Mouse (Mus musculus) brown adipose tissue, adult 24 weeks (tissue): ENCODE data around the gene Snx32. TPM values are rescaled to one million over a fixed set of nuclear protein-coding genes. Genes with fewer than 3 reads are reported as not detected.

ENCODE experiments used
- H3K27ac ChIP-seq: fragments of 200-500 bp; replicated peaks from 2 replicates; pipeline ENCODE4 v1.5.1; 2012; ENCODE audit warnings: low read depth, mild to moderate bottlenecking, low read length
- H3K4me1 ChIP-seq: fragments of 200-500 bp; 2 replicates; pipeline ENCODE4 v1.6.1; 2012; ENCODE audit warnings: low read length, mixed read lengths; ENCODE audit not compliant: control insufficient read depth, insufficient read depth, insufficient read length
- H3K4me3 ChIP-seq: fragments of 200-500 bp; 2 replicates; pipeline ENCODE4 v1.5.1; 2012; ENCODE audit warnings: low read depth, mild to moderate bottlenecking, low read length, moderate library complexity; ENCODE audit not compliant: insufficient read depth
- polyA plus RNA-seq: library from polyadenylated mRNA; stranded (reverse); fragments of >200 nt; gene quantifications from 2 replicates; pipeline ENCODE4 v1.2.4, GENCODE M21; 2012; ENCODE audit not compliant: missing spikeins, insufficient read depth, insufficient read length

Gene Snx32
- polyA plus RNA-seq, 1 experiment: 7.0 TPM

- Histone ChIP-seq H3K4me3 (no peak overlapping the region), H3K27ac (no peak overlapping the region), H3K4me1 (peaks cover 9% of the 10 kb centered on the region; the same call in 1 of the 2 replicates)
Measured at GRCm38 (mm10) chr19:5444371-5444908, 65.9 kb downstream of the Snx32 start.

Other genes starting within 250 kb of the Snx32 start
- gene Pacs1, start 237.4 kb downstream of the Snx32 start, polyA plus RNA-seq: 4.4 and 6.8 TPM in 2 replicates
- 58.7 and 72.0 TPM in 2 replicates for gene Sf3b2, start 215.1 kb downstream of the Snx32 start, polyA plus RNA-seq
- gene Gal3st3, start 212.2 kb downstream of the Snx32 start, polyA plus RNA-seq: not detected in 2 replicates
- gene Catsper1, start 174.8 kb downstream of the Snx32 start, polyA plus RNA-seq: not detected in 2 replicates
- 4.3 and 5.6 TPM in 2 replicates for gene Cst6, start 161.0 kb downstream of the Snx32 start, polyA plus RNA-seq
- 26.0 and 39.5 TPM in 2 replicates for gene Eif1ad, start 143.8 kb downstream of the Snx32 start, polyA plus RNA-seq
- 133 and 162 TPM in 2 replicates for gene Banf1, start 143.4 kb downstream of the Snx32 start, polyA plus RNA-seq
- 30.8 and 31.2 TPM in 2 replicates for gene Sart1, start 121.8 kb downstream of the Snx32 start, polyA plus RNA-seq
- not detected in 2 replicates for gene Tsga10ip, start 108.0 kb downstream of the Snx32 start, polyA plus RNA-seq
- gene Drap1, start 85.6 kb downstream of the Snx32 start, polyA plus RNA-seq: 293 and 410 TPM in 2 replicates
- gene AI837181, start 85.4 kb downstream of the Snx32 start, polyA plus RNA-seq: 23.8 and 27.1 TPM in 2 replicates
- not detected in 2 replicates for gene Fosl1, start 63.0 kb downstream of the Snx32 start, polyA plus RNA-seq
- 2.2 and 6.5 TPM in 2 replicates for gene Ccdc85b, start 52.6 kb downstream of the Snx32 start, polyA plus RNA-seq
- 34.8 and 44.0 TPM in 2 replicates for gene Fibp, start 49.9 kb downstream of the Snx32 start, polyA plus RNA-seq
- gene Ctsw, start 42.0 kb downstream of the Snx32 start, polyA plus RNA-seq: not detected in 2 replicates
- 10.1 and 16.1 TPM in 2 replicates for gene Efemp2, start 36.6 kb downstream of the Snx32 start, polyA plus RNA-seq
- gene Mus81, start 22.1 kb downstream of the Snx32 start, polyA plus RNA-seq: 14.8 and 25.2 TPM in 2 replicates
- gene Cfl1, start 20.1 kb downstream of the Snx32 start, polyA plus RNA-seq: 324 and 390 TPM in 2 replicates
- 1.1 TPM in 1 of 2 replicates, not detected in the other for gene 1700020D05Rik, start 6.8 kb downstream of the Snx32 start, polyA plus RNA-seq
- not detected in 2 replicates for gene Ovol1, start 50.1 kb upstream of the Snx32 start, polyA plus RNA-seq
- gene Ap5b1, start 57.5 kb upstream of the Snx32 start, polyA plus RNA-seq: 1.3 and 2.1 TPM in 2 replicates
- gene Rnaseh2c, start 91.3 kb upstream of the Snx32 start, polyA plus RNA-seq: 55.5 and 74.0 TPM in 2 replicates
- gene Kat5, start 99.7 kb upstream of the Snx32 start, polyA plus RNA-seq: 17.0 and 26.3 TPM in 2 replicates
- 22.8 and 24.6 TPM in 2 replicates for gene Rela, start 126.9 kb upstream of the Snx32 start, polyA plus RNA-seq
- gene Sipa1, start 153.2 kb upstream of the Snx32 start, polyA plus RNA-seq: 10.0 and 11.6 TPM in 2 replicates
- 14.9 and 24.5 TPM in 2 replicates for gene Map3k11, start 178.2 kb upstream of the Snx32 start, polyA plus RNA-seq
- 19.6 and 26.2 TPM in 2 replicates for gene Pcnx3, start 178.4 kb upstream of the Snx32 start, polyA plus RNA-seq
- not detected in 2 replicates for gene Kcnk7, start 193.8 kb upstream of the Snx32 start, polyA plus RNA-seq
- 45.3 and 47.1 TPM in 2 replicates for gene Ehbp1l1, start 215.8 kb upstream of the Snx32 start, polyA plus RNA-seq
- 55.7 and 58.4 TPM in 2 replicates for gene Fam89b, start 219.1 kb upstream of the Snx32 start, polyA plus RNA-seq
- gene Ltbp3, start 230.4 kb upstream of the Snx32 start, polyA plus RNA-seq: 59.4 and 101 TPM in 2 replicates